Mouse (Mus musculus): Measurements from ENCODE around the gene Gimap8.
"Not testable (repeated sequence)": the region's sequence is repeated elsewhere in the genome, so short reads cannot be mapped to it uniquely, and the experiment has no call there.

Gimap8 gene

DNA sequence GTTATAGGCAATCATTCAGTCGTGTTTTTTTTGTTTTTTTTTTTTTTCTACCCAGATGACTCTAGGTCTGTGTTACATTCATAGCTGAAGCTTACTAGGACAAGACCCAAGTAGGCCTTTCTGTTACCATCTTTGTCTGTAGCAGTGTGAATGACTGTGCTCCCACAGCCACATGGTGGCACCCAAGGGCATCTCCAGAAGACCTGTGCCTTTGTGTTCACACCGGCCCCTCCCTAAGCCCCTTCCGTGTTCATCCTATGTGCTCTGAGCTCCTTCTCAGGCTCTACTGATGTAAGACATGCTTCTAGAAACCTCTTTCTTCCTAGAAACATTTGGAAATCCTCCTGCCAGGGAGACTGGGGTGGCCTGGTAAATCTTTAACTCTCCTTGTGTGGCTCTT lies at the start of gene Gimap8:
Gene Gimap8 (plus strand): TSS at position 240 of the 400 bp plus-strand sequence.
- no peak for DNase-seq (ENCODE audit: low spot score)

DNA sequence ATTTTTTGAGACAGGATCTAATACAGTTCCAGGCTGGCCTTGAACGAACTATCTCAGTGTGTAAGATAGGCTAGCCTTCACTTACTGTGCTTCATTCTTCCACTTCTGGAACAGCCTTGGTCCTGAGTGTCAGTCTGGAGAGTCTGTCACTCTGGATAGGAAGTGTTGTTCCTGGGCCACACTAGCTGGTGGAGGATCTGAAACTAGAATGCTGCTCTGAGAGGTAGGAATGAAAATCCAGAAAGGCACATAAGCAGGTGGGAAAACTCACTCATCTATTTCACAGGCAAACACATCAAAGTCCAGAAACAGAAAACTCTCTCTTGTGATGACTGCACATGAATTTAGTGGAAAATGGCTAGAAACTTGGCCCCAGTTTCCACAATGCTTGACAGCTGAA lies 46.4 kb upstream of the Gimap8 start:
- DNase-seq (ENCODE audit: low spot score) = no peak

DNA sequence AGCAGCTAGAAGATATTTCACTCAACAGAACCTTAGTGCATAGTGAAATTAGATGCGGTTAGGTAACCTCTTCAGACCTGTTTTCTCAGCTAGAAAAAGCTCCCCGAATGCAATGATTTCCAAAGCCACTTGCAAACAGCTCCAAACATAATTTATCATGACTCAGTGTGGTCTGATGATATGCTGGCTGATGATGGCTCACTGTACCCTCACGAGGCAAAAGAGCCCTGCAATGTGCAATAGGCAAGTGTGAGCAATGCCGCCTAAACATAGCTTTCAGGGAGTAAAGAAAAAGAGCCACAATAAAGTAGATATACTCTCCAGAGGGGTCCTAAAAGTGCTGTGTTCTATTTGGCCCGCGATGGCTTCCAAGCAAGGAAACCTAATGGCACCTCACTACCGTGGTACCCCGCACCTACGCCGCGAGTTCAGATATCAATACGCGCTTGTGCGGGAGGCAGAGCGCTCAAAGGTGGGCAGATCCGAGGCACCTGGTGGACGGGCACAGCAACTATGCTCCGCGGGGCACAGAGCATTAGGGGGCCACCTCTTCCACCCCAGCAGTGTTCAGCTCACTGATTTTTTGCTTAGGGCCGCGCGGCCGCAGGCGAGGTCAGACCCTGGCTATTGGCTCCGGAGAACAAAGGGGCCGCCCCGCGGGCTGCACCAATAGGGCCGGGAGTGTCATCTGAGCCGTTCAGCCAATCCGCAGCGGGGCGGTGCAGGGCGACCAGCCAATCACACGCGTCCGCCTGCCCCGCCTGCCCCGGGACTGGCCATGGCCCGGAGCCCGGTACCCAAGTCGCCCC lies 45.6 kb upstream of the Gimap8 start, which contains the start of gene Zfp775:
Gene Zfp775 (plus strand): TSS at position 793 of the 809 bp plus-strand sequence.
- DNase-seq (ENCODE audit: low spot score) = peak; percentile 89

DNA sequence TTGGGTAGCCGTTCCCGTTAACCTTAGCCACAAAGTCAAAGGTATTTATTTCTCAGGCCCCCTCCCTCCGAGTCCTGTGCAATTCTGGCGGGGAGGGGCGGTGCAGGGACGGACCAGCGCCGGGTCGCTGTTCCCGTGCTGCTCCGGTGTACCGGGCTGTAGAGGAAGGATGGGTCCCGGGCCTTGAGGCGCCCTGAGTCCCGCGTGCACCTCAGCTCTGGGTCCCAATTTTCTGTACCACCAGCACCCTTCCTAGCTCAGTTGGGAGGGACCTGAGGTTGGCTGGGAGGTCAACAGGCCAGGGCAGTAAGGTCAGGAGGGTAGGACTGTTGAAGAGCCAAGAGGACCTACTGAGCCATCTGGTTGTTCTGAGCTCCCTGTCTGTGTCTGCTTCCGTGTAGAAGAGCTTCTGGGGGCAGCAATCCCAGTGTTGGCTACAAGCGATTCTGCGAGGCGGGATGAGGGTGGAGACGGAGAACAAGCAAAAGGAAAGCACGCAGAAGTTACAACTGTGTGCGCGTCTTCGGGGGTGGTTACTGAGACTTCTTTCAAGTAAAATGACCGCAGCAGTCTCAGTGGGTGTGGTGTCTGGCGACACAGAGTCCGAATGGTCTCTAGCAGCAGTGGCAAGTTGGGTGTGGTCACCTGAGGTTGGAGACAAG lies 44.8 kb upstream of the Gimap8 start:
- no peak for DNase-seq (ENCODE audit: low spot score)

DNA sequence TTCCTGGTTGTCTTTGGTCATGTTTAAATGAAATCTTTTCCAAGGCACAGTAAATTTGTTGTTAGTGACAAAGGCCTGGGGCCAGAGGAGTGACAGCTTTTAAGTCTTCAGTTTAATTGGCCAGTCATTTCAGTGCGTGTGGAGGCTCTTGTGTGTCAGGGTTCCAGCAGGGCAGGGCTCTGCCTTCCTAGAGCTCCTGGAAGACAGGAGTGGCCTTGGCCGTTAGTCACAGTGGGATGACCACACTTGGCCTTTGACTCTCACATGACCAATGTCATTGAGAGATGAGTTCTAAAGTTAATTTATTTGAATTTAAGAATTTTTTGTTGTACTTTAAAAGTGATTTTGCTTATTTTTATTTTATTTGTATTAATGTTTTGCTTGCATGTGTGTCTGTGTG lies 38.9 kb upstream of the Gimap8 start:
- no peak for DNase-seq (ENCODE audit: low spot score)

DNA sequence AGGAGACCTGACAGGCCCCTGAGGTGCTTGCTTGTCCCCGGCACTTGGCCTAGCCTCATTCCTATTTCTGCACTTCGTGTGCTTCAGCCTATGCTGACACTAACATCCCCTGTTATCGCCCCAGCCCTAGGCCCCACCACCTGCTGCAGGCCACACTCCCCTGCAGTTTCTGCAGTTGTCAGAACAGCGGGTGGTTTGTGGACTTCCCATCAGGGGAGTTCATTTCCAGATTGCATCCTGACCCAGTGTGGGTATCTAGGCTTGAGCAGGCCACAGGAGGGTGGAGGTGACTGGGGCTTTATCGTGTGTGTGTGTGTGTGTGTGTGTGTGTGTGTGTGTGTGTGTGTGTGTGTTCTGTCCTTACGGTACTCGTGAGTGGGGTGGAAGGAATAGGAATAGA lies 37.5 kb upstream of the Gimap8 start:
- no peak for DNase-seq (ENCODE audit: low spot score)

DNA sequence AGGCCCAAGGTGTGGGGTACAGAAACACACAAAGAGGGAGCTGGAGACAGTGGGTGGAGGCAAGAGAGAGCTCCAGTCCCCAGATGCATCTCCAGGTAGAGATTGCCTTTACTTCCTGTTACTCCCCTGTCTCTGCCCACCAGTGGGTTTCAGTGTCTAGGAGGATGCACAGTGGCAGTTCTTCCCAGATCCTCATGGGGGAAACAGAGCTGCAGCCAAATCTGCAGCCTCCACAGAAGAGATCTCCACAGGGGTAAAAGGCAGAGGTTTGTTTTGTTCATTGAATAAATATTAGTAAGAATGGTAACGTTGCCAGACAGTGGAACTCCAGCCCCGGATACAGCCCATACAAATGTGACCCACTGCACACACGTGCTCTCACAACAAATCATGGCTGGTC lies 36.4 kb upstream of the Gimap8 start:
- DNase-seq (ENCODE audit: low spot score) = no peak

DNA sequence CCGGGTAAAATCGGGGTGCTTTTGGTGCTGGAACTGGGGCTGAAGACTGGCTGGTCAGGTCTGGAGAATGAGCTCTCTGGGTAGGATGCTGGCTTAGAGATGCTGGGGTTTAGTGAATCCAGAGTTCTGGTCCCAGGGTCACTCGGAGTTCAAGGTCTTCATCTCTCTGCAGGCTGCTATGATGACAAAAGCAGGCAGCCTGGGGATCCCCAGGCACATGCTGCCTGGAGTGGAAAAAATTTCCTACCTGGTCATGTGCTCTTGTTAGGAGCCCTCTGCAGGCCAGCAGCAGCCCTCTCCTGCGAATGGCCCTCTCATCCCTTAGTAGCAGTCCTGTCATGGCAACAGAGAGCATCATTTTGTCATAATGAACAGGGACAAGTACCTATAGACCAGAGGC lies 33.6 kb upstream of the Gimap8 start:
- no peak for DNase-seq (ENCODE audit: low spot score)

DNA sequence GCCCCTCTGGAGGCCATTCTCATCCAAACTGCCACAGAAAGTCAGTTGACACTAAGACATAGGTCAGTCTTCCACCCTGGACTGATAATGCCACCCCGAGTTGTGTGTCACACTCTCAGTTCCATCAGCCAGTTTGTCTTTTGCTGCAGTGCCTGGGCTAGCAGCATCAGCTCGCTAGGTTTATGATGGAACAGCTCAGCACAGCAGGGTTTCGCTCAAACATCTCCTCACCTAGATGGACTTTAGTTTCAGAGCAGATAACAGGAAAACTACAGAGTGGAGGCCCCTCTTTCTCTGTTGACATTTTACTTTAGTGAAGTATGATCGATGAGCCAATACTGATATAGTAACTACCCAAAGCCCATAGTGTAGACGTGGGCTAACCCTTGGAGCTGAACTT lies 32.3 kb upstream of the Gimap8 start:
- no peak for DNase-seq (ENCODE audit: low spot score)

DNA sequence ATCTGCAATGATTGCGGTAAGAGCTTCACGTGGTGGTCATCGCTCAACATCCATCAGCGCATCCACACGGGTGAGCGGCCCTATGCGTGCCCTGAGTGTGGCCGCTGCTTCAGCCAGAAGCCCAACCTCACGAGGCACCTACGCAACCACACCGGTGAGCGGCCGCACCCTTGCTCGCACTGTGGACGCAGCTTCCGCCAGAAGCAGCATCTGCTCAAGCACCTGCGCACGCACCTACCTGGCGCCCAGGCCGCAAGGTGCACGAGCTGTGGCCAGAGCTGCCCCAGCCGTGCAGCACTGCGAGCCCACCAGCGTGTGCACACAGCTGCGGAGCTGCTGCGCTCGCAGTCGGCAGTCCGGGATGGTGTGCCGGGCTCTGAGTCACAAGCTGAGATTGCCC lies 27.0 kb upstream of the Gimap8 start:
- DNase-seq (ENCODE audit: low spot score) = no peak

DNA sequence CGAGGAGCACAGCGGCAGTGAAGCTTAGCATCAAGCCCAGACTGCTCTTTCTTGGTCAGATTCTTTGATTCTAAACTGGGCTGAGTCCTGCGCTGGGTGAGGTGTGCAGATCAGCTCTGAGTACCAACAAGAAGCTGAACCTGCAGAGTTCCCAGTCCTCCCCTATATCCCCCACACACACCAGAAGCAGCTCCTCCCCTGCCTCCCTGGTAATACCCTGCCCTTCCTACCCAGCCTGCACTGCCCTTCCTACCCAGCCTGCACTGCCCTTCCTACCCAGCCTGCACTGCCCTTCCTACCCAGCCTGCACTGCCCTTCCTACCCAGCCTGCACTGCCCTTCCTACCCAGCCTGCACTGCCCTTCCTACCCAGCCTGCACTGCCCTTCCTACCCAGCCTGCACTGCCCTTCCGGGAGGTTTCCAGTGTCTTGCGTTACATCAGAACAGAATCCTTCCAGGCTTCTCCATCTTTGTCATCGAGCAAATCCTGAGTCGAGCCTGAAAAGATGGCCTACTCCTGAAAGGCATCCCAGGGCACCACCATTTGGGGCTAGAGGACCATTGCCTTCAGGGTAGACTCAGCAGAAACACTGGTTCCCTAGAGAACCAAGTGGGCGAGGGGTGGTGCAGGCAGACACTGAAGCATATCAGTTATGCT lies 24.7 kb upstream of the Gimap8 start:
- DNase-seq (ENCODE audit: low spot score) = not testable (repeated sequence)

DNA sequence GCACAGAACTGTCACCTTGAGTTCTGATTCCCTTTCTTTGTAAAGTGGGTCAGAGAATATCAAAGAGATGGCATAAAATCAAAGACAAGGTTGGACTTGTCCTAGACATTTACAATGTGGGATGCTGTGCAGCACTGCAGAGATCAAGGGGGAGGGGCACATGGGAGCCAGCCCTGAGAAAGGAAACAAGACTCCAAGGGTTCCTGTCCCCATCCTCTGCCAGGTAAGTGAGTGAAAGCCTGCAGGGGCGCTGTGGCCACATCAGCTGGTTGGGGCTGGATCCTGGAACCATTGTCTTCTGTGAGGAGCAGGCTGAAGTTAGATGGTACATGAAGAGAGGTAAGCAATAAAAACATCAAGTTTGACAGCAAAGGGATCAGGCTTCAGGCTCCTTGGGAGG lies 23.6 kb upstream of the Gimap8 start:
- no peak for DNase-seq (ENCODE audit: low spot score)

DNA sequence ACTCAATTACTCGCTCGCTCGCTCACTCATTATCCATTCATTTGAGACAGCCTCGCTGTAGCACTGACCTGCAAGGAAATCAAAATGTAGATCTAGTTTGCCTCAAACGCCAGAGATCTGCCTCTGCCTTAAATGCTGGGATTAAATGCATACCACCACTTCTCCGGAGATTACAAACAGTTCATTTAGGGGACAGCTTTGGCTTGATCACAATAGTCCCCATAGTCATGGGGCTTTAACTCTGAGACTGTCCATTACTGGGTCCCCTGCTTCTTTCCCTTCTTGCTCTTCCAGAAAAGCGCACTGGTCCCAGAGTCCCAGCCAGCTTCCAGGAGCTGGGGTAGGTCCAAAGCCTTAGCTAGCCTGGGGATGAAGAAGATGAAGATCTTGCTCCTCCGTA lies 20.6 kb upstream of the Gimap8 start, which contains the start of gene AI854703:
Gene AI854703 (plus strand): TSS at position 301 of the 400 bp plus-strand sequence.
- DNase-seq (ENCODE audit: low spot score) = no peak

DNA sequence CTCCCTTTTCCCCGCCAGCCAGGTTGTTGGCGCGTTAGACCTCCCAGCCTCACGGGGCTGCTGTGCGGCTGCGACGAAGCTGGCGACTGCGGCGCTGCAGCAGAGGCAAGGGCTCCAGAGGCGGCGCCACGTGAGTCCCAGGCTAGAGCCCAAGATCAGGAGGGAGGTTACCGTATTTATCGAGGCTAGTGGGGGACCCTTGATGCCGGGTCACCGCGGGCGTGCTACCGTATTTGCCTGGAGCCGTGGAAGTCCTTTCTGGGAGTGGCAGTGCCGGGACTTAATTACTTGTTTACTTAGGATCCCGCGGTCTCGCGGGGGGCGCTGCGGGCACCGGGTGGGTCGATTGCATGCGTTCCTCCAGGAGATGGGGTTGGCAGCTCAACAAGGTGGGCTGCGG lies 20.1 kb upstream of the Gimap8 start:
- DNase-seq (ENCODE audit: low spot score) = no peak

DNA sequence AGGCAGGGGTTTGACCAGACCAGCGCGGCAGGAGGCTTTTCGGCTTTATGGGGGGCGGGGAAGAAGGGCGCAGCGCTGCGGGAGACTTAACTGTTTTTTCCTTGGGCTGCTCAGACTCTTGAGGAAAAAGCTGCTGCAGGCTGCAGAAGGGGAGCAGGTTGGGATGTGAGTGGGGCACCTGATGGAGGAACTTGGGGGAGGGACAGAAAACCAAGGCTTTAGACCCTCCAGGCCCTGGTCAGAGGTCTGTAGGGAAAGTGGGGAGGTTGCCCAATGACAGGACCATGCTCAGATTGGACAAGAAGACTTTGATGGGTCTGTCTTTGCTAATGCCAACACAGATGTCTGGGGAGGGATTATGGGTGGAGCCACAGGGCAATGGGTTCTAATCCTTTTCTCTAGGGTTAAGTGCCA lies 19.5 kb upstream of the Gimap8 start:
- no peak for DNase-seq (ENCODE audit: low spot score)

DNA sequence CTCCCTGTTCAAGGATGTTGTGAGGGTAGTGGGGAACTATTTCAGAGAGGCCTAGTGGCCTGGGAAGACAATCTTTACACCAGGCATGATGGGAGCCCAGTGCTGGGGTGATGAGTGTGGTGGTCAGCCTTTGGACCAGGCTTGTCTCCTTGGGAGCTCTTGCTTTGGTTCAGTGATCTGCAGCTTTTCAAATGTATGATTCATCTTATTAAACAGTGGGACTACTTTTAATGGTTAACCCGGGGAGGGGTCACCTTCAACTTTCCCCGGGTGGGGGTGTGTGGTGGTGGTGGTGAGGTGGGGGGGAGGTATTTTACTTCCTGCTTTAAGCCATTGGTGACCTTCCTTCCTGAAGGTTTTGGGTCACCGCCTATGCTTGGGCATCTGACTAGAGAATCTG lies 18.7 kb upstream of the Gimap8 start:
- DNase-seq (ENCODE audit: low spot score) = no peak

DNA sequence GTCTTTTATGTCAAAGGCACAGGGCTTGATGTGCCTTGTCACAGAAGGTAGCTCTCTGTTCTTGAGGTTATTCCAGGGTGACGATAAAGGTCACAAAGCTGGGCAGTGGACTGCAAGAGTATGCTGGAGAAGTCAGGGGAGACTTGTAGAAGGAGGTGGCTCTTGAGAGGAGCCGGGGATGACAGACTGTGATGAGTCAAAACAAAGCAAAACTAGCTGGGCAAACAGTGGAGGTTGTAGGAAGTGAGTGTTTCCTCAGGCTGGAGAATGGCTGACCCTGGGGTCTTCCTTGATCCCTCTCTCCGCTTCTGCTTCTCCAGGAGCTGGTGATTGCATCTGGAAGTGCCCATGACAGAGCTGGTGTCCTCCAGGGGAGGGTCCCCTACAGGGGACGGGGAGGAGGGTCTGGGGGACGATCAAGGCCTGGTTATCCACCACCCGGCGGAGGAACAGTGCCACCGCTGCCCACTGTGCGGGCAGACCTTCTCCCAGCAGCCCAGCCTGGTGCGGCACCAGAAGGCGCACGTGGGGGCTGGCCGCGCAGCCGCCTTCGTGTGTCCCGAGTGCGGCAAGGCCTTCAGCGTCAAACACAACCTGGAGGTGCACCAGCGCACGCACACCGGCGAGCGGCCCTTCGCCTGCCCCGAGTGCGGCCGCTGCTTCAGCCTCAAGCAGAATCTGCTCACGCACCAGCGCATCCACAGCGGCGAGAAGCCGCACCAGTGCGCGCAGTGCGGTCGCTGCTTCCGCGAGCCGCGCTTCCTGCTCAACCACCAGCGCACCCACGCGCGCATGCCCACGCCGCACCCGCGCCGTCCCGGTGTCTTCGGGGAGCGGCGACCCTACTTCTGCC lies 18.0 kb upstream of the Gimap8 start:
- DNase-seq (ENCODE audit: low spot score) = no peak

DNA sequence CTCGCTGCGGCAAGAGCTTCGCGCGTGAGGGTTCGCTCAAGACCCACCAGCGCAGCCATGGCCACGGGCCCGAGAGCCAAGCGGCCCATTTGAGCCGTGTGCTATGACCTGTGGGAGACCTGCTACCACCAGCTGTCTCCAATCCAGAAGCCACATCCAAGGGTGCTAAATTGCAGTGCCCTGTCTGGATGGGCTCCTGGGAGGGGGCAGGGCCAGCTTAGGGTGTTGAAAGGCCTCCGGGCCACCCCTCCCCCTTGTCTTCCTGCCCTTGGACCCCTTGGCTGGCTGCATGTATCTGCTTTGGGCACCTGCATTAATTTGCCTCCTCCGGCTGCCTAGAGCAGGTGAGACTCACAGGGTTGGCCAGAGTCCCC lies 17.4 kb upstream of the Gimap8 start:
- no peak for DNase-seq (ENCODE audit: low spot score)

DNA sequence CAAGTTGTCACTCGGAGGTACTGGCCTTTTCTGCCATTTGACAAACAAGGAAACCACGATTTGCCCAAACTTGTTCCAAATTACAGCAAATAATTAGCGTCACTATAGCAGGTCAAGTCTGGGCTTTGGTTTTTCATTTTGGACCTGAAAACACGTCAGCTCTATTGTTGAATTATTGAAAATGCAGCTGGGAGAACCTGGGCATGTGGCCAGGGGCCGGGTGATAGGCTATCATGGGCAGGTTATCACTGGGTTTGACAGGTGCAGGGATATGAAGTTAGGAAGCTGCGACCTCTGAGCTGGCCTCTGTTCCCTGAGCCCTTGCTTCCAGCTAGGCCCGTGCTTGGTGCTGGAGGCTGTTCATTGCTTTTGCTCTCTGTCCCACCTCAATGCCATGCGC lies 16.2 kb upstream of the Gimap8 start:
- DNase-seq (ENCODE audit: low spot score) = no peak

DNA sequence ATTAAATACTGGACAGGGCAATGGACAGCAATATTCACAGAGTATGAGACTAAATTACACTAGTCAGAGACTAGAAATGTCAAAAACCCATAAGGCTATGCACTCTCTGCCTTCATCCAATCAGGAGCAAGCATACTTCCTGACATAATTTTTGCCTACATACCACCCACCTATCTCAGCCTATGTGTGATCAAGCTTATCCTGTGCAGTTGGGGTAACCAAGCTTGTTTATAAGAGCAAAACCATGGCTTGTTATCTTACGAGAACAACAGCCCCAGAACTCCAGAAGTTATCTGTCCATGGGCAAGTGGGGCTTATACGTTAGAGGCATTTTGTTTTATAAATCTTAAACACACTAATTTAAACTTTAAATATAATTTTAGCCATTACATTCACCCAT lies 11.9 kb upstream of the Gimap8 start:
- no peak for DNase-seq (ENCODE audit: low spot score)

DNA sequence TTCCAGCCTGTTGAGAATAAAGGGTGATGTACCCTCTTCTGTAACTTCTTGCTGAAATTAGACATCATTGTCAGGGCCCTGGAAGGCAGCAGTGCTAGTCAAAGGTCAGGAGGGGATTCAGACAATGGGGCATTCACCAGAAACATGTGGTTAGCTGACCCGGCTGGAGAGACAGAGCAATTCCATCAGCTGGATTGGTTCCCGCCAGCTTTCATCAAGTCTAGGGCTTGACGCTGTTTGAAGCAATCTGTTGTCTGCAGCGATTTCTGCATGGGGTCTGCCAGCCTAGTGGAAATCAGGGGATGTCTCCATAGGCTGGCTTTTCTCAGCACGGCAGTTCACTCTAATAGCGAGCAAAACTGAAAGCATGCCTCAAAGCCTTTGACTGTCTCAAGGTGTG lies 10.5 kb upstream of the Gimap8 start:
- DNase-seq (ENCODE audit: low spot score) = no peak

DNA sequence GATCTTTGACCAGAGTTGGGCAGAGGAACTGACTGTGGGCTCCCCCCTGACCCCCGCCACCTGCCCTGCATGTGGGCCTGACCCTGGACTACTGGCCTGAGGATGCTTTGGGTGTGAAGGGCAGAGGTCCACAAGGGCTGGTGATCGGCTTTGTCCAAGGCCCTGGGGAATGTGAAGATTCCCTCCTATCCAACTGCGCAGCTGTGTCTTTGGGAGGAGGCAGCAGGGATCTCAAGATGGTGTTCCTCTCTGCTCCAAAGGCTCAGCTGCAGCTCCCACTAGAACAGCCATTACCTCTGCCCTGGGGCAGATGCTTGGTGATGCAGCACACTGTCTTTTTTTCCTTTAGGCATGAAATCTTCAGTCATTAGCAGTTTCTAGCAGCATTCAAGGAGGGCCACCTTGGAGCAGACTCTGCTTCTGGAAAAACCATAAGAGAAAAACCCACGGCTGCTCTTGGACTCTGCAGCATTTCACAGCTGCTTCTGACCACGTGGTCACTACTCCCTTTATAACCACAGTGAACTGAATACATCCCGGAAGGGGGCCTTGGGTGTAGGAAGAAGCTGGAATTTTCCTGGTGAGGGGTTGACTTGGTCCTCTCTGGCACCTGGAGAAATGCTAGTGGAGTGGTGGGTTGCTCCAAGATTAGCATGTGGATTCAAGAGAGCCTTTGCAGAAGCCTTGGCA lies 9.1 kb upstream of the Gimap8 start:
- no peak for DNase-seq (ENCODE audit: low spot score)

Data from ovary, postnatal 10 days (tissue).